Mouse (Mus musculus): ENCODE data around the gene Nipal4. TPM values are rescaled to one million over a fixed set of nuclear protein-coding genes. Genes with fewer than 3 reads are reported as not detected.

Gene Nipal4
- polyA plus RNA-seq, 1 experiment = 0.57 TPM

DNA sequence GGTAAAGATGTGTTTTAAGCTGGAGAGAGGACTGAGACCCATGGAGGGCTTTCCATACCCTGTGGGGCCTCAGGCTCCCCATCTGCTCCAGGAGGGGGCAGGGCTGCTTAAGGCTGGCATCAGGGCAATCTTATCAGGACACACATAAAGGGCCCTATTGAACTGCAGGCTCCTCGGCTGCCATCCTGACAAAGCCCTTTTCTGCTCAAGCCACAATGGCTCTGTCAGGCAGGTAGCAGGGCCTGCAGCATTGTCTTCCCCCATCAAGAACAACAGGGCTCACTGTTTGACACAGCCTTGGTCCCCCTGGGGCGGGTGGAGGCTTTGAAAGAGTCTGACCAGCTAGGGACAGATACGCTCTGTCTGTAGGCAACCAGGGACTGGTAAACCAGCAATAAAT, 3.6 kb upstream of the Nipal4 start:
- Histone ChIP-seq H3K27me3 (ENCODE audit: control insufficient read depth, insufficient read depth, low read length) (peaks cover 8% of the 10 kb centered on the region), H3K27ac (ENCODE audit: insufficient read depth, low read length) (no peak overlapping the region), H3K4me3 (ENCODE audit: extremely low read depth, insufficient read depth, insufficient read length) (no peak overlapping the region), H3K4me1 (ENCODE audit: control insufficient read depth, insufficient read depth, insufficient read length) (peaks cover 4% of the 10 kb centered on the region; the same call in 1 of the 2 replicates), H3K36me3 (ENCODE audit: control insufficient read depth, insufficient read depth, low read length) (no peaks in the 10 kb centered on the region)
- WGBS = 86% methylated on average over 3 of the region's 3 CpGs
- TF ChIP-seq CTCF (IDR thresholded peaks at IDR 0.05; ENCODE audit: extremely low read depth, insufficient read depth, insufficient read length, insufficient replicate concordance) (no peak), POLR2A (IDR thresholded peaks at IDR 0.05; ENCODE audit: low read depth, low read length) (no peak)
- no peak for DNase-seq (ENCODE audit: low read depth in 1 of 2, low spot score in 2 of 2)

DNA sequence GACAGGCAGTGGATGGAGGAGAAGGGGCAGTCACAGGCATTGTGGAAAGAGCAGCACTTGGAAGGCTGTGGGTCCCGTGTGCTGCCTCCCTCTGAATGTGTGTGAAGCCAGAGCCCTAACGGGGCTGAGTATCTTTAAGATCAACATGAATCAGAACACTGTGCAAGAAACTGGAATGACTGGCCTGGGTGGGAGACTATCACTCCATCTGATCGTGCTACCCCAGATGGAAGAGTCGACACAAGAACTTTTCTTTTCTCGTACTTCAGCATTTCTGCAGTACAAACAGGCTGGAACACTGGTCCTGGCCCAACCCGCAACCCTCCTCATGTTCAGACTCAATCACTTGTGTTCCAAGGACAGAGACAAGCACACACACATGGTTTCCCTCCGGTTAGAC, 2.2 kb upstream of the Nipal4 start:
- 86% methylated on average over 7 of the region's 7 CpGs for WGBS
- H3K27ac ChIP-seq (ENCODE audit: insufficient read depth, low read length) = no peak overlapping the region
- H3K27me3 ChIP-seq (ENCODE audit: control insufficient read depth, insufficient read depth, low read length) = peaks cover 8% of the 10 kb centered on the region
- peaks cover 4% of the 10 kb centered on the region; the same call in 1 of the 2 replicates for H3K4me1 ChIP-seq (ENCODE audit: control insufficient read depth, insufficient read depth, insufficient read length)
- TF ChIP-seq CTCF (IDR thresholded peaks at IDR 0.05; ENCODE audit: extremely low read depth, insufficient read depth, insufficient read length, insufficient replicate concordance) = no peak
- no peak for TF ChIP-seq POLR2A (IDR thresholded peaks at IDR 0.05; ENCODE audit: low read depth, low read length)
- H3K4me3 ChIP-seq (ENCODE audit: extremely low read depth, insufficient read depth, insufficient read length) = no peak overlapping the region
- no peak for DNase-seq (ENCODE audit: low read depth in 1 of 2, low spot score in 2 of 2)
- no peaks in the 10 kb centered on the region for H3K36me3 ChIP-seq (ENCODE audit: control insufficient read depth, insufficient read depth, low read length)

DNA sequence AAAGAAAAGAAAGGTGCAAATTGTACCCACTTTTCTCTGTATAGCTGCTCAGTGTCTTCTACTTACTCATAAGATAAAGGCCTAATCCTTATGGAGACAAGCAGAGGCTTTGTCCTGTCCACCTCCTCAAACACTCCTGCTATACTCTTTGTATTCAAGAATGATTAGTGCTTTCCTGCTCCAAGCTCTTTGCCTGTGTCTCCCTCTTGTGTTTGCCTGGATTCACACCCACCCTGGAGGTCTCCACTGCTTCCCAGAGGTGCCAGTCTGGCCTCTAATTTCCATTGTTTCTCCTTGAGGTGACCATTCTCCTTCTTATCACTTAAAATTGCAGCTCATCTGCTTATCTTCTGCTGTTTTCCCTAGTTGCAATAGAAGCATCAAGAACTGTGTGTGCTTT, 8.8 kb downstream of the Nipal4 start:
- Histone ChIP-seq H3K27ac (ENCODE audit: insufficient read depth, low read length) (no peak overlapping the region), H3K27me3 (ENCODE audit: control insufficient read depth, insufficient read depth, low read length) (no peaks in the 10 kb centered on the region), H3K4me3 (ENCODE audit: extremely low read depth, insufficient read depth, insufficient read length) (no peak overlapping the region), H3K4me1 (ENCODE audit: control insufficient read depth, insufficient read depth, insufficient read length) (no peaks in the 10 kb centered on the region), H3K36me3 (ENCODE audit: control insufficient read depth, insufficient read depth, low read length) (no peaks in the 10 kb centered on the region)
- DNase-seq (ENCODE audit: low read depth in 1 of 2, low spot score in 2 of 2) = no peak
- TF ChIP-seq POLR2A (IDR thresholded peaks at IDR 0.05; ENCODE audit: low read depth, low read length) = no peak
- TF ChIP-seq CTCF (IDR thresholded peaks at IDR 0.05; ENCODE audit: extremely low read depth, insufficient read depth, insufficient read length, insufficient replicate concordance) = no peak

DNA sequence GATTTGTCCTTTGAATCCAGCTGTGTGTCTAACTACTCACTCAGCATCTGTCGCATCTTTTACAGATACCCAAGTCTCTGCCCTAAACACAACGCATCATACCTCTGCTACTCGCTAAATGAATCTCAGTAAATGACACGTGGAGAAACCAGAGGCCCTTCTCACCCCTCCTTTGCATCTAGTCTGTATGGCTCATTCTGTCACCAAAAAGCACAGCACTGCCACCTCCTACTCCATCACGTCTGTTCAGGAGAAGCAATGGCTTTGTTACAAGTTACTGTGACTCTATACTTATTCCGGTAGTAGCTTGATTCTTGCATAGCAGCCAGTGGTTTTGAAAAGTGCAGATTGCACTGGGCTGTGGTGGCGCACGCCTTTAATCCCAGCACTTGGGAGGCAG, 9.4 kb downstream of the Nipal4 start:
- no peak for TF ChIP-seq POLR2A (IDR thresholded peaks at IDR 0.05; ENCODE audit: low read depth, low read length)
- TF ChIP-seq CTCF (IDR thresholded peaks at IDR 0.05; ENCODE audit: extremely low read depth, insufficient read depth, insufficient read length, insufficient replicate concordance) = no peak
- no peaks in the 10 kb centered on the region for H3K36me3 ChIP-seq (ENCODE audit: control insufficient read depth, insufficient read depth, low read length)
- no peak overlapping the region for H3K4me3 ChIP-seq (ENCODE audit: extremely low read depth, insufficient read depth, insufficient read length)
- H3K27ac ChIP-seq (ENCODE audit: insufficient read depth, low read length) = no peak overlapping the region
- no peak for DNase-seq (ENCODE audit: low read depth in 1 of 2, low spot score in 2 of 2)
- no peaks in the 10 kb centered on the region for H3K27me3 ChIP-seq (ENCODE audit: control insufficient read depth, insufficient read depth, low read length)
- no peaks in the 10 kb centered on the region for H3K4me1 ChIP-seq (ENCODE audit: control insufficient read depth, insufficient read depth, insufficient read length)
- WGBS = 87% methylated on average over 8 of the region's 8 CpGs

DNA sequence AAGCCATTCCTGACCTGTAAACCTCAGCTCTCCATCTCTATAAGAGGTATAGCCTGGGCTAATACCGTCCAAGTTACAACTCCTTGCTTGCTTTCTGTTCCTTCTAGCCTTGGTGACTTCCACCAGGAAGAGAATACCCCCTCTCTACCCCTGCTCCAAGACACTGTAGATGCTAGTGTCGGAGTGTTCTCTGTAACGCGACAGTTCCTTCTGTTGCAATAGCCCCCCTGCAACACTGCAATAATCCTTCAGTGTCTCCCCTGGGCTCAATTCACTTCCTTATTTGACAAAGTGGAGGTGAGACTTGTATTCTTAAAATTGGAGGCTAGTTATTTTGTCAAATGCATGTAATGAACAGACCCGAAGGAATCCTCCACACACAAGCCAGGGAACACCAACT, 19.7 kb downstream of the Nipal4 start:
- 85% methylated on average over 5 of the region's 5 CpGs for WGBS
- DNase-seq (ENCODE audit: low read depth in 1 of 2, low spot score in 2 of 2) = no peak
- H3K27me3 ChIP-seq (ENCODE audit: control insufficient read depth, insufficient read depth, low read length) = no peaks in the 10 kb centered on the region
- peaks cover 11% of the 10 kb centered on the region; the same call in 1 of the 2 replicates for H3K4me1 ChIP-seq (ENCODE audit: control insufficient read depth, insufficient read depth, insufficient read length)
- H3K27ac ChIP-seq (ENCODE audit: insufficient read depth, low read length) = no peak overlapping the region
- H3K36me3 ChIP-seq (ENCODE audit: control insufficient read depth, insufficient read depth, low read length) = peaks cover 10% of the 10 kb centered on the region
- TF ChIP-seq POLR2A (IDR thresholded peaks at IDR 0.05; ENCODE audit: low read depth, low read length) = no peak
- no peak for TF ChIP-seq CTCF (IDR thresholded peaks at IDR 0.05; ENCODE audit: extremely low read depth, insufficient read depth, insufficient read length, insufficient replicate concordance)
- no peak overlapping the region for H3K4me3 ChIP-seq (ENCODE audit: extremely low read depth, insufficient read depth, insufficient read length)

DNA sequence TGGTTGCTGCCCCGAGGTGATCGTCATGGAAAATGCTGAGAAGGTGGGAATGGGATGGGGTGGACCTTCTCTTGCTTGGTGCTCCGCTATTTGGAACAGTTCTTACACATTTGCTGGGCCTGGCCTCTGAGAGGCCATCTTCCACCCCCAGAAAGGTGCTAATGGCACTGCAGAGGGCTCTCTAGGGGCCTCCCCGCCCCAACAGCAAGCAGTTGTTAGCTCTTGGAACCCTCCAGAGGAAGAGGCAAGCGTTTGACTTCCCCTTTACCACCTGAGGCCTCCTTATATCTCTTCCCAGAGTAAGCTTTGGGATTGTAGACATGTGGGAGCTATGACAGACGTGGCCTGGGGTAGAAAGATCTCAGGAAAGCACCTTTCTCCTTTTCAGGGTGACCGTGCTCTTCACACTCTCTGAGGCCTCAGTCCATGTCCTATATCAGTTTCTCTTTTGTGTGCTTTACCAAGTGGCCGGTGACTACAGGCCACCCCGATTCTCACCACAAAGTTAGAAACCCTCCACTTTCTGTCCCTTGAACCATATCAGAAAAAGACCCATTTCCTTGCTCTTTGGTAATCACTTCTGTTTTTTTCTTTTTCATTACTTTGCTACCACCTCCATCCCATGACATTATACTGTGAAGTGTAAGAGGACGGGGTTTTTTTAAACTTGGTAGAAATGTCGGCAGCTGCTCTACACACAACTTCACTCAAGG, 21.0 kb downstream of the Nipal4 start:
- Histone ChIP-seq H3K4me1 (ENCODE audit: control insufficient read depth, insufficient read depth, insufficient read length) (peaks cover 11% of the 10 kb centered on the region; the same call in 1 of the 2 replicates), H3K27ac (ENCODE audit: insufficient read depth, low read length) (peak overlapping the region; percentile 82), H3K4me3 (ENCODE audit: extremely low read depth, insufficient read depth, insufficient read length) (no peak overlapping the region), H3K27me3 (ENCODE audit: control insufficient read depth, insufficient read depth, low read length) (no peaks in the 10 kb centered on the region), H3K36me3 (ENCODE audit: control insufficient read depth, insufficient read depth, low read length) (peaks cover 13% of the 10 kb centered on the region)
- peak; percentile 12 to 47 for DNase-seq (ENCODE audit: low read depth in 1 of 2, low spot score in 2 of 2)
- TF ChIP-seq CTCF (IDR thresholded peaks at IDR 0.05; ENCODE audit: extremely low read depth, insufficient read depth, insufficient read length, insufficient replicate concordance) (no peak), POLR2A (IDR thresholded peaks at IDR 0.05; ENCODE audit: low read depth, low read length) (no peak)
- WGBS = 58% methylated on average over 11 of the region's 11 CpGs

DNA sequence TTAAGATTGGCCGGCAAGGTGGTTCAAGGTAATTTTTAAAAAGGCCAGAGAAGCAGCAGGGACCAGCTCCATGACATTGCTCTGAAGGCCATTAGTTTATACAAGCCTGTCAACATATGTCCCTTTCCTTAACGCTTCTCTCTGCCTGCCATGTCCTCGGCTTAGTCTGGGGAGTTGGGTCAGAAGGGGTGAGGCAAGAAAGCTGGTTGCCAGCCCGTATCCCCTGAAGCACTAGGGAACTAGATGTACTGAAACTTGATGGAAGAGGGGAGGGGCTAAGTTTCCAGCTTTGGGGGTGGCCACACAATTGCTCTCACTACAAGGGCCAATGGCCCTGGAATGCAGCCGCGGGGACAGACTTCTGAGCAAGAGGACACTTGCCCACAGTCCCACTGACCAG, 23.0 kb downstream of the Nipal4 start:
- Histone ChIP-seq H3K4me3 (ENCODE audit: extremely low read depth, insufficient read depth, insufficient read length) (no peak overlapping the region), H3K4me1 (ENCODE audit: control insufficient read depth, insufficient read depth, insufficient read length) (peaks cover 11% of the 10 kb centered on the region; the same call in 1 of the 2 replicates), H3K27me3 (ENCODE audit: control insufficient read depth, insufficient read depth, low read length) (no peaks in the 10 kb centered on the region), H3K27ac (ENCODE audit: insufficient read depth, low read length) (no peak overlapping the region), H3K36me3 (ENCODE audit: control insufficient read depth, insufficient read depth, low read length) (peaks cover 24% of the 10 kb centered on the region)
- no peak for TF ChIP-seq POLR2A (IDR thresholded peaks at IDR 0.05; ENCODE audit: low read depth, low read length)
- no peak for TF ChIP-seq CTCF (IDR thresholded peaks at IDR 0.05; ENCODE audit: extremely low read depth, insufficient read depth, insufficient read length, insufficient replicate concordance)
- no peak for DNase-seq (ENCODE audit: low read depth in 1 of 2, low spot score in 2 of 2)
- WGBS = 86% methylated on average over 6 of the region's 6 CpGs

Measured in spleen, adult 2 months (tissue).